ENCODE assay signal across 25 mouse cellular contexts in the genomic region with DNA sequence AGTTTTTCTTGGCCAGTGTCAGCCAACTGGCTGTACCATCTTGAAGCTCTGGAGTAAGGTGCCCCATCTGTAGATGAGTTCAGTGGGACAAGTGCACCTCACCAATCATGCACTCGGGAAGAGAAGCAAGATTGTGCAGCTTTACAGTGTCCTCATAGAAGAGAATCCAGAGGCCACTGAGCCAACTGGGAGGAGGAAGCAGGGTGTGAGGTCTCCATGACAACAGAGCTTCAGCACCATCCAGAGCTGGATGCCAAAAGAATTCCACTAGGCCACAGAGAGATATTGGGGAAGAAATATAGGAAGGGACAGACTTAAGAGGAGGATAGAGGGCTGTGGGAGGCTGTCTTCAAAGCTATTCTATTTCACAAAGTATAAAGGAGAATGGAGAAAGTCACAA. TPM values are rescaled to one million over a fixed set of nuclear protein-coding genes. Genes with fewer than 3 reads are reported as not detected.
DNase-seq lines count a peak whose midpoint lies in the region; ATAC-seq and TF ChIP-seq lines count a peak whose summit lies in the region.
"Had no signal": no experiment of that assay in that cellular context is flagged by ENCODE, and none has a peak within 500 bp of the region (broad histone marks: within the 10 kb centered on the region; RNA-seq: fewer than 3 reads in every experiment).

No protein-coding gene starts in this region.

- peak; percentile 1 for DNase-seq in embryo, embryonic 11 days
- DNase-seq in embryo, embryonic 10 days (ENCODE audit: low spot score), result no peak
- peak; percentile 5 for DNase-seq in lung, postnatal 0 days (ENCODE audit: low spot score)
- DNase-seq in lung, postnatal 4 days, result no peak
- DNase-seq in testis, postnatal 14 days (ENCODE audit: low spot score), result no peak
- no peak for DNase-seq in kidney, postnatal 10 days
- DNase-seq: adrenal gland, postnatal 10 days; B cell, adult 2 months; cerebellum, adult 18-20 months; cerebellum, adult 9-11 months; cerebellum, postnatal 36 days; gastrocnemius, postnatal 10 days; heart, adult 18-20 months had no signal

- no peaks in the 10 kb centered on the region for H3K9me3 ChIP-seq in lung, postnatal 0 days (ENCODE audit: low read length)
- no peaks in the 10 kb centered on the region for H3K9me3 ChIP-seq in midbrain, embryonic 16.5 days (replicated peaks; ENCODE audit: control insufficient read depth, low read length, poor library complexity, severe bottlenecking)
- H3K9me3 ChIP-seq: embryonic facial prominence, embryonic 15.5 days; forebrain, embryonic 10.5 days; forebrain, embryonic 15.5 days; G1E; heart, embryonic 15.5 days; hindbrain, embryonic 10.5 days had no signal

- TF ChIP-seq POLR2A in testis, adult 2 months (IDR thresholded peaks at IDR 0.05; ENCODE audit: control insufficient read depth, low read depth, low read length), result no peak; the same call in 1 of the 2 replicates

- no peak for TF ChIP-seq EP300 in lung, postnatal 0 days (IDR thresholded peaks at IDR 0.05)

- H3K4me1 ChIP-seq in lung, postnatal 0 days (ENCODE audit: insufficient read depth, low read depth, low read length), result no peaks in the 10 kb centered on the region
- H3K4me1 ChIP-seq in testis, adult 2 months (ENCODE audit: control insufficient read depth, insufficient read depth, low read length), result peaks cover 4% of the 10 kb centered on the region; the same call in 1 of the 2 replicates
- H3K4me1 ChIP-seq in midbrain, embryonic 16.5 days (ENCODE audit: control insufficient read depth, insufficient read depth, low read length), result no peaks in the 10 kb centered on the region
- H3K4me1 ChIP-seq: embryonic facial prominence, embryonic 15.5 days; forebrain, embryonic 10.5 days; forebrain, embryonic 15.5 days; heart, embryonic 15.5 days; hindbrain, embryonic 10.5 days had no signal

- H3K27me3 ChIP-seq in lung, postnatal 0 days (replicated peaks; ENCODE audit: insufficient read depth, low read length), result no peaks in the 10 kb centered on the region
- H3K27me3 ChIP-seq in testis, adult 2 months (ENCODE audit: control insufficient read depth, insufficient read depth, low read length), result no peaks in the 10 kb centered on the region
- no peaks in the 10 kb centered on the region for H3K27me3 ChIP-seq in midbrain, embryonic 16.5 days (ENCODE audit: control insufficient read depth, insufficient read depth, low read depth, low read length)
- H3K27me3 ChIP-seq: embryonic facial prominence, embryonic 15.5 days; forebrain, embryonic 15.5 days; heart, embryonic 15.5 days had no signal

- no peak overlapping the region for H3K9ac ChIP-seq in lung, postnatal 0 days (replicated peaks; ENCODE audit: low read depth)
- H3K9ac ChIP-seq in midbrain, embryonic 16.5 days (ENCODE audit: low read depth, low read length), result no peak overlapping the region
- H3K9ac ChIP-seq: embryonic facial prominence, embryonic 15.5 days; forebrain, embryonic 15.5 days; heart, embryonic 15.5 days had no signal

- TF ChIP-seq CTCF in lung, postnatal 0 days (IDR thresholded peaks at IDR 0.05), result no peak
- no peak for TF ChIP-seq CTCF in testis, adult 2 months (IDR thresholded peaks at IDR 0.05; ENCODE audit: control insufficient read depth, insufficient read depth, insufficient replicate concordance, low read depth, low read length)

- H3K27ac ChIP-seq in lung, postnatal 0 days (ENCODE audit: low read length), result no peak overlapping the region
- no peak overlapping the region for H3K27ac ChIP-seq in testis, adult 2 months (ENCODE audit: control insufficient read depth, insufficient read depth, low read depth, low read length)
- no peak overlapping the region for H3K27ac ChIP-seq in midbrain, embryonic 16.5 days (ENCODE audit: low read length)
- H3K27ac ChIP-seq: embryonic facial prominence, embryonic 15.5 days; forebrain, embryonic 10.5 days; forebrain, embryonic 15.5 days; heart, embryonic 15.5 days; hindbrain, embryonic 10.5 days had no signal

- ATAC-seq in lung, postnatal 0 days, result no peak
- ATAC-seq in midbrain, embryonic 16.5 days, result 0 out of 2 replicates have a peak, but pooled peaks have one; percentile 45
- ATAC-seq: CD4-positive, CD25-positive, alpha-beta regulatory T cell, adult 4 months; forebrain, embryonic 15.5 days had no signal

- H3K4me2 ChIP-seq in lung, postnatal 0 days (replicated peaks; ENCODE audit: low read depth, low read length), result no peak overlapping the region
- H3K4me2 ChIP-seq in midbrain, embryonic 16.5 days (ENCODE audit: low read length), result no peak overlapping the region
- H3K4me2 ChIP-seq: embryonic facial prominence, embryonic 15.5 days; forebrain, embryonic 15.5 days; heart, embryonic 11.5 days; heart, embryonic 15.5 days had no signal

- no peak overlapping the region for H3K4me3 ChIP-seq in lung, postnatal 0 days (ENCODE audit: low read depth, low read length)
- peak overlapping the region; percentile 7; the same call in 1 of the 2 replicates for H3K4me3 ChIP-seq in testis, adult 2 months (ENCODE audit: control insufficient read depth, low read depth, low read length)
- H3K4me3 ChIP-seq in midbrain, embryonic 16.5 days (ENCODE audit: low read depth, low read length), result no peak overlapping the region
- H3K4me3 ChIP-seq: embryonic facial prominence, embryonic 15.5 days; erythroblast, embryonic 14.5 days; forebrain, embryonic 10.5 days; forebrain, embryonic 15.5 days; heart, embryonic 15.5 days; hindbrain, embryonic 10.5 days had no signal

- 42% methylated on average over 1 of the region's 1 CpGs for WGBS in lung, postnatal 0 days
- 41% methylated on average over 1 of the region's 1 CpGs for WGBS in midbrain, embryonic 16.5 days

- no peaks in the 10 kb centered on the region for H3K36me3 ChIP-seq in lung, postnatal 0 days (ENCODE audit: insufficient read depth, low read length)
- no peaks in the 10 kb centered on the region for H3K36me3 ChIP-seq in testis, adult 2 months (ENCODE audit: control insufficient read depth, insufficient read depth, low read length)
- no peaks in the 10 kb centered on the region for H3K36me3 ChIP-seq in midbrain, embryonic 16.5 days (ENCODE audit: control insufficient read depth, insufficient read depth, low read length)
- H3K36me3 ChIP-seq: embryonic facial prominence, embryonic 15.5 days; forebrain, embryonic 10.5 days; forebrain, embryonic 15.5 days; G1E; heart, embryonic 15.5 days; hindbrain, embryonic 10.5 days had no signal

RNA-seq across cellular contexts. Expression of a gene that starts 0.9 kb away (rescaled TPM):
- 0.05 and 0.10 TPM in 2 replicates for polyA plus RNA-seq in lung, postnatal 0 days (2015; fragmentation: Nextera tagmentation; extraction: Ambion mirVana)
- polyA plus RNA-seq in testis, adult 2 months (2012; rRNA removed), result 48.7 and 66.4 TPM in 2 replicates
- 0.87 and 0.97 TPM in 2 replicates for polyA plus RNA-seq in midbrain, embryonic 16.5 days (2015; fragmentation: Nextera tagmentation; extraction: Ambion mirVana)
- polyA plus RNA-seq: CD4-positive, CD25-positive, alpha-beta regulatory T cell, adult 4 months; erythroblast, embryonic 14.5 days; frontal cortex, adult 2 months; G1E; heart, embryonic 11.5 days had no signal

RNA-seq across cellular contexts. Expression of a gene that starts 41.6 kb away (rescaled TPM):
- polyA plus RNA-seq in lung, postnatal 0 days (2015; fragmentation: Nextera tagmentation; extraction: Ambion mirVana), result 0.07 TPM in 2 replicates
- 0.05 TPM in 1 of 2 replicates, not detected in the other for polyA plus RNA-seq in testis, adult 2 months (2012; rRNA removed)
- 3.3 and 3.6 TPM in 2 replicates for polyA plus RNA-seq in midbrain, embryonic 16.5 days (2015; fragmentation: Nextera tagmentation; extraction: Ambion mirVana)
- polyA plus RNA-seq: CD4-positive, CD25-positive, alpha-beta regulatory T cell, adult 4 months; G1E had no signal

Comparison
In these comparisons a context has a peak if more than half of its experiments do, and no peak if none do; other contexts are left out.
1. DNase-seq: peak in embryo, embryonic 11 days (single experiment) and lung, postnatal 0 days (single experiment); none in embryo, embryonic 10 days (single experiment), lung, postnatal 4 days (0 of 2), testis, postnatal 14 days (single experiment) and kidney, postnatal 10 days (single experiment).
2. RNA of a gene that starts 0.9 kb away (polyA plus RNA-seq): 48.7 to 66.4 TPM in testis, adult 2 months; 0.87 to 0.97 TPM in midbrain, embryonic 16.5 days and 0.05 to 0.10 TPM in lung, postnatal 0 days; every median in the first group is over 10 times any median in the second.